Mouse (Mus musculus): ENCODE results near the gene Dnajb1. TPM values are rescaled to one million over a fixed set of nuclear protein-coding genes. Genes with fewer than 3 reads are reported as not detected.

Dnajb1 gene
- polyA plus RNA-seq, 1 experiment from 2014 or later = 78.0 TPM

- H3K4me3 ChIP-seq = no peak overlapping the region
- WGBS = 89% methylated on average over 9 of the region's 9 CpGs
- H3K9me3 ChIP-seq (replicated peaks) = no peaks in the 10 kb centered on the region
- peaks cover 36% of the 10 kb centered on the region for H3K4me1 ChIP-seq
- no peak for DNase-seq (ENCODE audit: low spot score)
- no peak overlapping the region for H3K27ac ChIP-seq
- no peaks in the 10 kb centered on the region for H3K27me3 ChIP-seq (ENCODE audit: low read depth, poor library complexity, severe bottlenecking)
- H3K36me3 ChIP-seq = peaks cover 46% of the 10 kb centered on the region
Observed at GRCm38 (mm10) chr8:83656043-83656442, 48.0 kb downstream of the Dnajb1 start.

- peaks cover 41% of the 10 kb centered on the region for H3K4me1 ChIP-seq
- peaks cover 46% of the 10 kb centered on the region for H3K36me3 ChIP-seq
- WGBS = 85% methylated on average over 13 of the region's 13 CpGs
- H3K27ac ChIP-seq = no peak overlapping the region
- no peaks in the 10 kb centered on the region for H3K27me3 ChIP-seq (ENCODE audit: low read depth, poor library complexity, severe bottlenecking)
- no peak overlapping the region for H3K4me3 ChIP-seq
- DNase-seq (ENCODE audit: low spot score) = no peak
- H3K9me3 ChIP-seq (replicated peaks) = no peaks in the 10 kb centered on the region
Observed at GRCm38 (mm10) chr8:83656484-83657246, 48.7 kb downstream of the Dnajb1 start.

- H3K4me1 ChIP-seq = peaks cover 45% of the 10 kb centered on the region
- DNase-seq (ENCODE audit: low spot score) = peak; percentile 36
- H3K4me3 ChIP-seq = peak overlapping the region; percentile 35
- no peaks in the 10 kb centered on the region for H3K27me3 ChIP-seq (ENCODE audit: low read depth, poor library complexity, severe bottlenecking)
- peak overlapping the region; percentile 64; the same call in 1 of the 2 replicates for H3K27ac ChIP-seq
- H3K9me3 ChIP-seq (replicated peaks) = no peaks in the 10 kb centered on the region
- H3K36me3 ChIP-seq = peaks cover 53% of the 10 kb centered on the region
- WGBS = 12% methylated on average over 8 of the region's 8 CpGs
Observed at GRCm38 (mm10) chr8:83660545-83660944, 52.6 kb downstream of the Dnajb1 start.

- H3K4me3 ChIP-seq = peak overlapping the region; percentile 35
- H3K36me3 ChIP-seq = peaks cover 47% of the 10 kb centered on the region
- H3K9me3 ChIP-seq (replicated peaks) = no peaks in the 10 kb centered on the region
- H3K27ac ChIP-seq = peak overlapping the region; percentile 64; the same call in 1 of the 2 replicates
- peak; percentile 47 for DNase-seq (ENCODE audit: low spot score)
- 10% methylated on average over 22 of the region's 22 CpGs for WGBS
- H3K4me1 ChIP-seq = peaks cover 46% of the 10 kb centered on the region
- 0 out of 2 replicates have a peak, but pooled peaks cover 1% of the 10 kb centered on the region for H3K27me3 ChIP-seq (ENCODE audit: low read depth, poor library complexity, severe bottlenecking)
Observed at GRCm38 (mm10) chr8:83660995-83661680, 53.1 kb downstream of the Dnajb1 start.

Other genes starting within 250 kb of the Dnajb1 start
- 1.5 and 2.0 TPM in 2 replicates for gene Clgn, start 218.3 kb upstream of the Dnajb1 start, polyA plus RNA-seq (2016; fragmentation: Nextera tagmentation; extraction: Ambion mirVana)
- 97.0 and 97.6 TPM in 2 replicates for gene Scoc, start 149.8 kb upstream of the Dnajb1 start, polyA plus RNA-seq (2016; fragmentation: Nextera tagmentation; extraction: Ambion mirVana)
- gene Olfr370, start 72.4 kb upstream of the Dnajb1 start, polyA plus RNA-seq (2016; fragmentation: Nextera tagmentation; extraction: Ambion mirVana) = not detected in 2 replicates
- gene Ndufb7, start 41.5 kb upstream of the Dnajb1 start, polyA plus RNA-seq (2016; fragmentation: Nextera tagmentation; extraction: Ambion mirVana) = 316 and 317 TPM in 2 replicates
- gene Tecr, start 222 bp upstream of the Dnajb1 start, polyA plus RNA-seq (2016; fragmentation: Nextera tagmentation; extraction: Ambion mirVana) = 684 and 695 TPM in 2 replicates
- gene Gipc1, start 44.5 kb downstream of the Dnajb1 start, polyA plus RNA-seq (2016; fragmentation: Nextera tagmentation; extraction: Ambion mirVana) = 185 and 206 TPM in 2 replicates
- 0.64 TPM in 2 replicates for gene Ptger1, start 58.5 kb downstream of the Dnajb1 start, polyA plus RNA-seq (2016; fragmentation: Nextera tagmentation; extraction: Ambion mirVana)
- gene Pkn1, start 91.0 kb downstream of the Dnajb1 start, polyA plus RNA-seq (2016; fragmentation: Nextera tagmentation; extraction: Ambion mirVana) = 38.6 and 41.4 TPM in 2 replicates
- 295 and 349 TPM in 2 replicates for gene Ddx39, start 107.0 kb downstream of the Dnajb1 start, polyA plus RNA-seq (2016; fragmentation: Nextera tagmentation; extraction: Ambion mirVana)
- 15.6 and 25.8 TPM in 2 replicates for gene Adgre5, start 133.1 kb downstream of the Dnajb1 start, polyA plus RNA-seq (2016; fragmentation: Nextera tagmentation; extraction: Ambion mirVana)

Measured in limb, embryonic 10.5 days (tissue).